Mouse (Mus musculus) spleen, postnatal 4 days (tissue): Measurements from ENCODE around the gene C1qtnf5.
A peak's percentile ranks its signal among the peaks of the same experiment; 100 is the strongest.
"Not testable (repeated sequence)": the region's sequence is repeated elsewhere in the genome, so short reads cannot be mapped to it uniquely, and the experiment has no call there.

ENCODE experiments used
- DNase-seq, 2 experiments: peaks; one replicate each; pipeline ENCODE4 v3.0.0; 2022; ENCODE audit warnings: low spot score in 2 of 2

Gene C1qtnf5

GRCm38 (mm10) chr9:44104881-44105280 is 2.2 kb upstream of the C1qtnf5 start:
- no peak for DNase-seq

DNA sequence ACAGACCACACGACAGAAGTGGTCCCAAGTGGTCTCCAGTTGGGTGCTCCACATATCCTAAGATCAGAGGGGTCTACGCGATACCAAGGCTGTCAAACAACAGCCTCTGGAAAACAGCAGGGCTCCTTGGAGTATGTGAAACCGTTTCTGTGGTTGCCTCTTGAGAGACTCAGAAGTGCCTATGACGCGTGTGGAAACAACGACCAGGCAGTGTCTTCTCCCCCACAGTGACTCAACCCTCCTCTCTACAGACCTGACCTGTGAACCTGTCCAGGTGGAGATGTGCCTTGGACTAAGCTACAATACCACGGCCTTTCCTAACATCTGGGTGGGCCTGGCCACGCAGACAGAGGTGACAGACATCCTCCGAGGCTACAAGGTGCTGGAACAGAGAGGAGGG is 1.3 kb upstream of the C1qtnf5 start:
- DNase-seq = no peak

DNA sequence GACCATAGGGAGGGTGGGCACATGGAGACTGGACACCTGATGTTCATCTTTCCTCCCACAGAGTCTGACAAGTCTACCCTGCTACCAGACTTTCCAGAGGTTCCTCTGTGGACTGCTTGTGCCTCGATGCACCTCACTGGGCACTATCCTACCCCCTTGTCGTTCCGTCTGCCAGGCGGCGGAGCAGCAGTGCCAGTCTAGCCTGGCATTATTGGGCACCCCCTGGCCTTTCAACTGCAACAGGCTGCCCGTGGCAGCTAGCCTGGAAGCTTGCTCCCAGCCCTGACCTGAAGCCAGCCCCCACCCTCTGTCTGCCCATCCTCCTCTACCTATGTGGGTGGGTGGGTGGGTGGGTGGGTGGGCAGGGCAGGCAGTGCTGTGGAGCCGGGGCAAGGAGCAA is 863 bp upstream of the C1qtnf5 start:
- DNase-seq = no peak

DNA sequence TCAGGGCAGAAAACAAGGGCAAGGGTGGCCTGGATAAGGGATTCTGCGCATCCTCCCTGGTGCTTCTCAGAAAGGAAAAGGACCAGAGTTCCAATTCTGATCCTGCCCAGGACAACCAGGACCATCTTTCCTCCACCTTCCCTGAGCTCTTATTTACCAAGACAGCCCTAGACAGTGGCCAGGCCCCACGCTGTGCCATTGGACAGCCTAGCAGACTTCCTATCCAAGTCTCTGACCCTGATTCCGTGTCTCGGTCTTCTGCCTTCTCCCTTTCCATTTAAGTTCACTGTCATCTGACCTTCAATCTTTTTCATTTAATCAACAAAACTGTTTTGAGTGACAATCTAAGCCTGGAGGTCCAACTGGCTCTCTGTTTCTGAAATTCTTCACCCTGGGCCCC is 449 bp upstream of the C1qtnf5 start:
- DNase-seq = no peak

DNA sequence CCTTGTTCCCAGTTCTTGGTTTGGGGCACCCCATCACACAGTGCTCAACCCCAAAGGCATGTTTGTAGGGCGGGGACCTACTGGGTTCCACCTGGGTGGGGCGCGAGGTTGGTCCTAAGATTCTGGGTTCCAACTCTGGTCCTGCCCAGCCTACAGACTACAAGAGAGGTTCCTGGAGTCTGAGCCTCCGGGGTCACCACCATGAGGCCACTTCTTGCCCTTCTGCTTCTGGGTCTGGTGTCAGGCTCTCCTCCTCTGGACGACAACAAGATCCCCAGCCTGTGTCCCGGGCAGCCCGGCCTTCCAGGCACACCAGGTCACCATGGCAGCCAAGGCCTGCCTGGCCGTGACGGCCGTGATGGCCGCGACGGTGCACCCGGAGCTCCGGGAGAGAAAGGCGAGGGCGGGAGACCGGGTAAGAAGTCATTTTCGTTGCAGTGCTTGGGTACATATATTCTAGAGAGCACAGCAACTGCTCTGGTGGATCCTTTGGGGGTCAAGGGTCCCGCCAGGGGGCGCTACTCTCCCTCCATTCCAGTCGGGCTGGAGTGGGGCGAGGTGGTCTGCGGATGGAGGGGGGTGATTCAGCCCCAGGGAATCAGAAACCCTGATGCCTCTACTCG is 623 bp downstream of the C1qtnf5 start:
- DNase-seq = no peak

DNA sequence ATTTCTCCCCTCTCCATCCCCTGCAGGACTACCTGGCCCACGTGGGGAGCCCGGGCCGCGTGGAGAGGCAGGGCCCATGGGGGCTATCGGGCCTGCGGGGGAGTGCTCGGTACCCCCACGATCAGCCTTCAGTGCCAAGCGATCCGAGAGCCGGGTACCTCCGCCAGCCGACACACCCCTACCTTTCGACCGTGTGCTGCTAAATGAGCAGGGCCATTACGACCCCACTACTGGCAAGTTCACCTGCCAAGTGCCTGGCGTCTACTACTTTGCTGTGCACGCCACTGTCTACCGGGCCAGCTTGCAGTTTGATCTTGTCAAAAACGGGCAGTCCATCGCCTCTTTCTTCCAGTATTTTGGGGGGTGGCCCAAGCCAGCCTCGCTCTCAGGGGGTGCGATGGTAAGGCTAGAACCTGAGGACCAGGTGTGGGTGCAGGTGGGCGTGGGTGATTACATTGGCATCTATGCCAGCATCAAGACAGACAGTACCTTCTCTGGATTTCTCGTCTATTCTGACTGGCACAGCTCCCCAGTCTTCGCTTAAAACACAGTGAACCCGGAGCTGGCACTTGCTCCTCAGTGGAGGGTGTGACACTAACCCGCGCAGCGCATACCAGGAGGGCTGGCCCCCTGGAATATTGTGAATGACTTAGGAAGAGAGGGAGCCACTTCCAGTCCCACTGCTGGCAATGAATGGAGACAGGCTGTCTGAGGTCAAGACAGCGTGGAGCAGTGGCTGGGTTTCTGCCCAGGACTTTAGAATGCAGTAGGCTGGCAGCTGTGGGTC is 1.4 kb downstream of the C1qtnf5 start:
- DNase-seq = no peak

DNA sequence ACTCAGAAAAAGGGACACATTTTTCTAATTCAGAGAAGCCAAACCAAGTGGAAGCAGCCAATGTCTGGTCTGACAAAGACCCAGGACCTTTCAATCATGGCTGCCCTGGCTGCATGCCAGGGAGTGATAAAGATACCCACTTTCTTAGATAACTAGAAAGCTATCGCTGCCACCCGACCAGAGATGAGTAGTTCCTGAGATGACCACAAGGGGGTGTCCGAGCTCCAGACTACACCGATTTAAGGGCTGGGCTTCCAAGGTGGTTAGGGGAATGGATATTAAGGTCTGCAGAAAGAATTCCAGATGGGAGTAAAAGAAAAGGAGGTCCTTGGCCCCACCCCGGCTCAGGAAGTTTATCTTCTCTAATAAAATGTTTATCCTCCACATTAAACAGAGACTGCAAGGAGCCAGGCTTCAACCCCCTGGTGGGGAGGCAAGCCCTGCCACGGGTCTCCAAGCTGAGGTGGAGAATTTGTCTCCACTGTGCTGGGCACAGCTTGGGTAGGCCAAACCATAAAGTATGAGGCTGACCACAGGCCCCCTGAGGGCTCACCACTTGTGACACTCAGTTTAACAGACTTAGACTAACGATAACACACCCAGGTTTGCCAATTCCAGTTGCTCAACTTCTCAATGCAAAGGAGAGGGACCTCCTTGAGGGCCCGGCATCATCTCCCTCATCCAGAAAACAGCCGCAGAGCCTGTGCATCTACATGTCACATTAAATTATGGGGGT is 2.5 kb downstream of the C1qtnf5 start:
- peak; percentile 77 to 91 for DNase-seq

GRCm38 (mm10) chr9:44111909-44112308 is 4.9 kb downstream of the C1qtnf5 start:
- not testable (repeated sequence) for DNase-seq

- DNase-seq = peak; percentile 95 to 97
These were observed 6.2 kb downstream of the C1qtnf5 start, which contains the start of the genes Gm49380 and Rnf26 for GRCm38 (mm10) chr9:44113105-44113789. Gene Gm49380, minus strand, starts transcription at chr9:44113500. Gene Rnf26, minus strand, starts transcription at chr9:44113517.

DNA sequence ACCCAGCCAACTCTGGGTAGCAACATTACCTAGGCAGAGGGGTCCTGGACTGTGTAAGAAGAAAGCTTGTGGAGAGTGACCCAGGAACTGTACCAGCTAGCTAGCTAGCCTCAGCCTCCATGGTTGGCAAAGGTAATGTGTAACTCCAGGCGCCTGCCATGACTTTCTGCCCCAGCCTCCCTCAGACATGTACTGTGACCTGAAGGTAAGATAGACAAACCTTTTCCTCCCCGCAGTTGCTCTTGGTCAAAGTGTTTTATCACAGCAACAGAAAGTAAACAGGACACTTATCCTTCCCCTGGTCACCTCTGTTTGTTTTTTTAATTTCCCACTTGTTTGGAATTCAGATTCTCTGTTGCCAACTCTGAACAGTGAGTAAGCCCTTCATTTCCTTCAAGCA is 7.4 kb downstream of the C1qtnf5 start:
- no peak for DNase-seq

DNA sequence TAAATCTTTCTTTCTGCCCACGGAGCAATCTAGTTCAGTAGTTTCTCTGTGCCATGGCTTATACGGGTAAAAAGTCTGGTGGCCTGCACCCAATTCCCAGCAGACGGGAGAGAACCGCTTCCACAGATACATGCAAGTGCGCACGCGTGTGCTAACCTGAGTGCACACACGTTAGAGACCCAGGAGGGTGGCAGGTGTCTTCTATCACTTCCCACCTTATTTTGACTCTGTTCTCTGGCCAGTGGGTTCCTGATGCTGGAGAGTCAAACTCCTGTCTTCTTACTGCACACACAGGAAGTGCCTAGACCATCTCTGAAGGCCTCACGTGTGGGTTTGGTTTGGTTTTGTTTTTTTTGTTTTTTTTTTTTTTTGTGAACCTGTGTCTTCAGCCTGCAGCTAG is 8.6 kb downstream of the C1qtnf5 start:
- DNase-seq = no peak

GRCm38 (mm10) chr9:44116182-44116581 is 9.1 kb downstream of the C1qtnf5 start:
- DNase-seq = no peak

- DNase-seq = peak; percentile 62 to 88
These were observed 12.0 kb downstream of the C1qtnf5 start for GRCm38 (mm10) chr9:44119011-44119410.

DNA sequence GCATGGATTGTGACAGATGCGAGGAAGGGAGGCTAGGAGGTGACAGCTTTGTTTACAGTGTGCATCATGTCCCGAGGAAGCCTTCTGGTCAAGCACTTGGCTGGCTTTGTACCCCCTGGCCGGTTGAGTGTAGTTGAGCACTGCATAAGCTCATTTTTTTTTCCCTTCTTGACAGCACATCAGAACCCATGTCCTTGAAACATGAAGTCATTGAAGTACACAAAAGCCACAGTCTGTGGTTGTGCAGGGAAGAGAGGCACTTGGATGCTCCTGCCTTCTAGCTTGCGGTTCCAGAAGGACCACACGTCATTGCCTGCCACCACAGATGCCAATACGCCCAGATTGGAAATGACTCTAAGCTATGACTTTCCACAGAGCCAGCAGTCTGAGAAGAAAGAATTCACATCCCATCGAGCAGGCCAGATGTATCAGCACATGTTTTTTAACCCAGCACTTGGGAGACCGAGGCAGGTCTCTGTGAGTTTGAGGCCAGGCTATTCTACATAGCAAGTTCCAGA is 13.0 kb downstream of the C1qtnf5 start:
- no peak for DNase-seq

- no peak for DNase-seq
These were observed 17.3 kb downstream of the C1qtnf5 start for GRCm38 (mm10) chr9:44124317-44124716.

DNA sequence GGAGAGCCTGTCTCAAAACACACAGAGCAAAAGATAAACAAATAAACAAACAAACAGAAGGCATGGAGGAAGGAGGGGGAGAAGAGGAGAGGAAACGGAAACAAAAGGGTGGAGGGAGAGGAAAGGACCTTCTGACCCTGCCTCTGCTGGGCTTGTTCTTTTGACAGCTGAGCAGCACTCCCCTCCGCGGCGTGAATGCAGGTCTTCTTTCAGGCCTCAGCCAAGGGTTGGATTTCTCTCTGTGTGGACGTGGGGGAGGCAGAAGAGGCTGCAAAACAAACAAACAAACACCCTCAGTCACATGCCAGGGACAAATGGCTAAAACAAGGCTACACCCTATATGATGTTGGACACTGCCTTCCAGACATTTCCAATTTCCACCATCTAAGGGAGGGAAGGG is 18.0 kb downstream of the C1qtnf5 start:
- no peak for DNase-seq

DNA sequence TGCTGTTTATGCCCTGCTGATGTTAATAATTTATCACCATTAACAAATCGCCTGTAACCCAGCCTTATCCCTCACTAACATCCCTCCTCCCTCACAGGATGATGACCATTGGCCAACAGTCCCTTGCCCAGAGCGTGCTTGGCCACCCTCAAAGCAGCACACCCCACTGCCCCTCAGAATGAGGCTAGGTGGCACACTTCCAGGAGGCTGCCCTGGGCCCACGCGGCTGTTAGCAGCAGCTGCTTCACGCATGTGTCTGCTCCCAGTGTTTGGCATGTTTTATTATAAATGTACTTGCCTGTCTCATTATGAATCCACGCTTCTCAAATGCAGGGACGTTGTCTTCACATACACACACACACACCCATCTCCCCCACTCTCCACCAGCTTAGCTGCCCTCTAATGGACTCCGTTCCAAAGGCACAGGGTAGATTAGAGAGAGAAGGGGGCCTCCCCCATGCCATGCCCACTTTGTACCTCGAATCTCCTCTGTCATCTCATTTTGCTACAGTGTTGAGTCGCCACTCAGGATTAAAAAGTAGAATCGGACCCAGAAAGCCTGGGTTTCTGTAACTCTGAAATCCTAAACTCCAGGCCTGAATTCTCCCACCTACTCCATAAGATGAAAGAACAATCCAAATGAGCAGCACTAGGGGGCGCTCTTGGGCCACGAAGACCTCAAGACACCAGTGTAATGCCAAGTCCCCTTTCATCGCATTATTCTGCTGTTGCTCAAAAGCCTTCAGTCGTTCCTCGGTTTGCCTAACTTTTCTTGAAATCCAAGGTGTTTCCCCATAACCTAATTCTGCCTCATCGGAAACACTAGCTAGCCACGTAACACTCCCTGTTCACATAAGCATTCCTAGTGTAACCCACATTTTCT is 18.7 kb downstream of the C1qtnf5 start:
- DNase-seq = peak; percentile 77 to 91

DNA sequence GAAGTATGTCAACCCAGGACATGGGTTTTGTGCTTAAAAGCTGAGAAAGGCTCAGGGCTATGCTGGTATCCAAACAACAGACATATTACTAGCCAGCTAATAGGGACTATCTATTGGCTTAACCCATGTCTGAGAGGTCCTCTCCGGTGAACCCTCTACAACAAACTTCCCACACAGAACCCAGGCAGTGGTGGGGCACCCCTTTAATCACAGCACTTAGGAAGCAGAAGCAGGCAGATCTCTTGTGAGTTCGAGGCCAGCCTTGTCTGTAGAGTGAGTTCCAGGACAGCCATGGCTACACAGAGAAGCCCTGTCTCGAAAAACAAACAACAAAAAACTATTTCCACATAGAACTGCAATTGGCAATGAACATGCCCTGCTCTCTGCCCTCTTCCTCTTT is 19.7 kb downstream of the C1qtnf5 start:
- DNase-seq = no peak

DNA sequence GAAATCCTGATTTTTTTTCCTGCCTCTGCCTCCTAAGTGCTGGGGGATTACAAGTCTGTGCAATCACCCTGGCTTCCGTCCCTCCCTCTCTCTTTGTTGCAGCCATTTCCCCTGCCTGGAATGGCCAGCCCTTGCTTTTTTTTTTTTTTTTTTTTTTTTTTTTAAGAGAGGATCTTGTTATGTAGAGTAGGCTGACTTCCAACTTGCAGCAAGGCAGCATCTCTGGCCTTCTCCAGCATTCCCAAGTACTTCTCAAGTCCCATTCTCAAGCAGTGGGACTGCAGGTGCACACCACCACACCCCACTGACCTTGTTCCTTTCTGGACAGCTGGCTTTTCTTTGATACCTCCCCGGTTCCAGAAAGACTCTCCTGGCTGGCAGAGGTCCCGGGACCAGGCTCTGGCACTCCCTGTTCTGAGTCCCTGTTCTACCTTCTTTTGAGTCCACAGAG is 20.3 kb downstream of the C1qtnf5 start:
- DNase-seq = no peak

GRCm38 (mm10) chr9:44129633-44130032 is 22.6 kb downstream of the C1qtnf5 start:
- no peak for DNase-seq

DNA sequence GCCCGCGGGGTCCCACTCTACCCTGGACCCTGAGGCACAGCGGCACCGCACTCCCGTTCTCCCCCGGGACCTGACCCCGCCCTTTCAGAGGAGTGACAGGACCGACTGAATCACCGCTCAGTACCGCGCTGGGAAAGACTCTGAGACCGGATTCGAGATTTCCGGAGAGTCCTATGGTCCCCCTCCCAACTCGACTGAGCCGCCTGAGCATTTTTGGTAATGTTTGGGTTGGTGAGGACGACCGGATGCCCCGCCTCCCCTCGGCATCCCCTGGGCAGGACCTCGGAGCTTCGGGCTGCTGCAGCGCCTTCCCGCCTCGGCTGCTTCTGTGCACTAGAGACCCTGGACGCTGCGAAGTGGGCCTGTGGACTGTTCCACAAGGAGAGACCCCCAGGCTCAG is 23.0 kb downstream of the C1qtnf5 start:
- DNase-seq = peak; percentile 52 to 76
